Mouse (Mus musculus) adrenal gland, postnatal 0 days (tissue): ENCODE results near the gene Olfr771. TPM values are rescaled to one million over a fixed set of nuclear protein-coding genes. Genes with fewer than 3 reads are reported as not detected.

Experiments used
- polyA plus RNA-seq: library from polyadenylated mRNA; unstranded; fragments of >200 nt; fragmentation: Nextera tagmentation; extraction: Ambion mirVana; gene quantifications from 2 replicates; pipeline ENCODE4 v1.2.1, GENCODE M21; 2015

Olfr771 gene
- polyA plus RNA-seq: not detected in 2 replicates

GRCm38 (mm10) chr10:129164651-129165050 lies at the start of gene Olfr771:
TSS of gene Olfr771 (minus strand) at chr10:129164751.

GRCm38 (mm10) chr10:129187319-129187718 lies 22.8 kb upstream of the Olfr771 start, which contains the start of gene Olfr773:
TSS of gene Olfr773 (minus strand) at chr10:129187419.

GRCm38 (mm10) chr10:129177821-129178220 lies 13.3 kb upstream of the Olfr771 start, which contains the start of gene Olfr772:
TSS of gene Olfr772 (minus strand) at chr10:129177921.

GRCm38 (mm10) chr10:129138898-129139297 lies 25.7 kb downstream of the Olfr771 start, which contains the start of gene Olfr770:
TSS of gene Olfr770 (minus strand) at chr10:129138998.

GRCm38 (mm10) chr10:129117761-129118160 lies 46.8 kb downstream of the Olfr771 start, which contains the start of gene Olfr769:
TSS of gene Olfr769 (minus strand) at chr10:129117861.

Other genes with a start within 250 kb of the Olfr771 start
- gene Rdh5, start 241.9 kb downstream of the Olfr771 start, polyA plus RNA-seq: 32.2 and 42.0 TPM in 2 replicates
- 320 and 467 TPM in 2 replicates for gene Bloc1s1, start 240.7 kb downstream of the Olfr771 start, polyA plus RNA-seq
- 6.0 and 11.5 TPM in 2 replicates for gene Itga7, start 230.9 kb downstream of the Olfr771 start, polyA plus RNA-seq
- gene Mettl7b, start 203.8 kb downstream of the Olfr771 start, polyA plus RNA-seq: 1.1 and 2.5 TPM in 2 replicates
- not detected in 2 replicates for gene Olfr9, start 175.3 kb downstream of the Olfr771 start, polyA plus RNA-seq
- not detected in 2 replicates for gene Olfr763, start 154.0 kb downstream of the Olfr771 start, polyA plus RNA-seq
- gene Olfr764-ps1, start 124.9 kb downstream of the Olfr771 start, polyA plus RNA-seq: not detected in 2 replicates
- not detected in 2 replicates for gene Olfr765, start 114.8 kb downstream of the Olfr771 start, polyA plus RNA-seq
- gene Olfr766-ps1, start 95.8 kb downstream of the Olfr771 start, polyA plus RNA-seq: not detected in 2 replicates
- not detected in 2 replicates for gene Olfr767, start 81.8 kb downstream of the Olfr771 start, polyA plus RNA-seq
- not detected in 2 replicates for gene Olfr768, start 65.4 kb downstream of the Olfr771 start, polyA plus RNA-seq
- not detected in 2 replicates for gene Olfr769, start 46.9 kb downstream of the Olfr771 start, polyA plus RNA-seq
- not detected in 2 replicates for gene Olfr770, start 25.8 kb downstream of the Olfr771 start, polyA plus RNA-seq
- gene Olfr772, start 13.2 kb upstream of the Olfr771 start, polyA plus RNA-seq: not detected in 2 replicates
- gene Olfr773, start 22.7 kb upstream of the Olfr771 start, polyA plus RNA-seq: not detected in 2 replicates
- gene Olfr774, start 71.5 kb upstream of the Olfr771 start, polyA plus RNA-seq: not detected in 2 replicates
- not detected in 2 replicates for gene Olfr775, start 83.7 kb upstream of the Olfr771 start, polyA plus RNA-seq
- gene Olfr776, start 94.4 kb upstream of the Olfr771 start, polyA plus RNA-seq: not detected in 2 replicates
- not detected in 2 replicates for gene Olfr777, start 106.7 kb upstream of the Olfr771 start, polyA plus RNA-seq
- gene Olfr780, start 153.4 kb upstream of the Olfr771 start, polyA plus RNA-seq: not detected in 2 replicates
- gene Olfr781, start 164.1 kb upstream of the Olfr771 start, polyA plus RNA-seq: not detected in 2 replicates
- gene Olfr782, start 184.1 kb upstream of the Olfr771 start, polyA plus RNA-seq: not detected in 2 replicates
- gene Olfr784, start 219.3 kb upstream of the Olfr771 start, polyA plus RNA-seq: 0.04 TPM in 1 of 2 replicates, not detected in the other
- not detected in 2 replicates for gene Olfr785, start 240.7 kb upstream of the Olfr771 start, polyA plus RNA-seq